Mouse (Mus musculus): ENCODE data around the gene Methig1.

DNA sequence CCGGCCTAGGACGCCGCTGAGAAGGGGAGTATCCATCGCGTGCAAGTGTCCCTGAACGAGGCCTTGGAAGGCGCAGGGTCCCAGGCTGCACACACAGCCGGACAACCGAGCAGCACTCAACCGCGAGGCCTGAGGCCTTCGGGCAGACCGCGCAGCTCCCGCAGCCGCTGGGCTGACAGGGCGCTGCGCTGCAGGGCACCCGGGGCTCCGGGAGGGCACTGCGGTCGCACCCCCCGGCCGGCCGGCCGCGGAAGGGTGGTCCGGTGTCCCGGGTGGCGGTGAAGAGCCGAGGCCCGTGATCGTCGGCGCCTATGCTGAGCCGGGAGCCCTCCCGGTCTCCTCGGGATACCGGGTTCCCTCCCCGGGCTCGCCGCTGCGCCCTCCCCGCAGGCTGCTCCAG is 69.5 kb downstream of the Methig1 start:
- TF ChIP-seq CTCF (IDR thresholded peaks at IDR 0.05; ENCODE audit: borderline replicate concordance, insufficient read depth, low read length) (no peak), POLR2A (IDR thresholded peaks at IDR 0.05; ENCODE audit: low read depth, low read length) (no peak)
